Mouse (Mus musculus) urinary bladder, postnatal 14 days (tissue): ENCODE data around the gene G6pc.
"Not testable (repeated sequence)": the region's sequence is repeated elsewhere in the genome, so short reads cannot be mapped to it uniquely, and the experiment has no call there.

Experiments
- DNase-seq: peaks from one replicate; pipeline ENCODE4 v3.0.0; 2021; ENCODE audit warnings: low spot score

Gene G6pc

GRCm38 (mm10) chr11:101357505-101358182 lies 9.7 kb upstream of the G6pc start:
- DNase-seq: no peak

GRCm38 (mm10) chr11:101359776-101360175 lies 7.6 kb upstream of the G6pc start:
- DNase-seq: no peak

DNA sequence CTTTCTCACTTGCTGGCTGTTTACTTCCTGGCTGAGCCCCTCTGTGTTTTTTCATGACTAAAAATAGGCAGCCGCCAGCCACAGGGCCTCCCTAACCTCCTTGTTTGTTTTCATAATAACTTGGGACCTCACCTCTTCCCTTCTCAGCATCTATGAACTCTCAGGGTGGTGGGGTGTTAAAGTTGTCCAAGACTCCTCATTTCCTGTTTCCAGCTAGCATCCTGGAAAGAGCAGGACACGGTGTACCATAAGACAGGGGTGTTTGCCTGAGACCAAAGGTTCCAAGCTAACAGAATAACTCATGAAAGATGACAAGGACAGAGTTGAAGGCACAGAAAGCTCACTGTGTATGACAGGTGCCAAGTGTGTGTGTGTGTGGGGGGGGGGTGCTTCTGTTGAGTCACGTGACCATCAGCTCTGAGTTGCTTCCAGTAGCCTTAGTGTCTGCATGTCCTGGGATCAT lies 6.7 kb upstream of the G6pc start:
- no peak for DNase-seq

GRCm38 (mm10) chr11:101364531-101364931 lies 2.8 kb upstream of the G6pc start:
- DNase-seq: no peak

GRCm38 (mm10) chr11:101370141-101370540 lies 2.8 kb downstream of the G6pc start:
- DNase-seq: no peak

DNA sequence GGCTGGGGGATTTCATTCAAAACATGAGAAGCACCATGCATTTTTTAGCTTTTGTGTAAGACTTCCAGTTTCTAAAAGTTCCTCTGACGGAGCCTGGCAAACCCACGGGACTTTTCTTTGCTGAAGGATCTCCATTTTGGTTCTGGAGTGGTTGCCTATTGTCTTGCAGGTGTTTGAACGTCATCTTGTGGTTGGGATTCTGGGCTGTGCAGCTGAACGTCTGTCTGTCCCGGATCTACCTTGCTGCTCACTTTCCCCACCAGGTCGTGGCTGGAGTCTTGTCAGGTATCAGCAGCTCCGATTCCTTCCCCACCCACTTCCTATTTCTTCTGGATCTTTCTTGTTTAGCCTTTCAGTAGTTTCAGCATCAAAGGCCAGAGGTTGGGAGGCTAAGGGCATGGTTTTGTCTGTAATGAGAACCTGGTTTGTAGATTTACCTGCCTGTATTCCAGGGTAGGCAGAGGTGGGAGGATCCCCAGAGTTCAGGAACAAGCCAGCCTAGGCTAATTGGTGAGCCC lies 7.1 kb downstream of the G6pc start:
- no peak for DNase-seq

DNA sequence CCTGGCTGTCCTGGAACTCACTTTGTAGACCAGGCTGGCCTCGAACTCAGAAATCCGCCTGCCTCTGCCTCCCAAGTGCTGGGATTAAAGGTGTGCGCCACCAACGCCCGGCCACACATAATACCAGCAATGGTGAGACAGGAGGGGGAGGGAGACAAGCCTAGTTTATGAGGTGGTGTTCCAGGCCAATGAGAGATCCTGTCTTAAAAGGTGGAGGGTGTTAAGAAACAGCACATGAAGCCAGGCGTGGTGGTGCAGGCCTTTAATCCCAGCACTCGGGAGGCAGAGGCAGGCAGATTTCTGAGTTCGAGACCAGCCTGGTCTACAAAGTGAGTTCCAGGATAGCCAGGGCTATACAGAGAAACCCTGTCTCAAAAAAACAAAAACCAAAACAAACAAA lies 10.8 kb downstream of the G6pc start:
- DNase-seq: not testable (repeated sequence)

GRCm38 (mm10) chr11:101378926-101379325 lies 11.6 kb downstream of the G6pc start:
- DNase-seq: no peak

GRCm38 (mm10) chr11:101381817-101382216 lies 14.5 kb downstream of the G6pc start:
- DNase-seq: no peak

- peak; percentile 81 for DNase-seq
Measured at GRCm38 (mm10) chr11:101395110-101395509, 27.7 kb downstream of the G6pc start.

DNA sequence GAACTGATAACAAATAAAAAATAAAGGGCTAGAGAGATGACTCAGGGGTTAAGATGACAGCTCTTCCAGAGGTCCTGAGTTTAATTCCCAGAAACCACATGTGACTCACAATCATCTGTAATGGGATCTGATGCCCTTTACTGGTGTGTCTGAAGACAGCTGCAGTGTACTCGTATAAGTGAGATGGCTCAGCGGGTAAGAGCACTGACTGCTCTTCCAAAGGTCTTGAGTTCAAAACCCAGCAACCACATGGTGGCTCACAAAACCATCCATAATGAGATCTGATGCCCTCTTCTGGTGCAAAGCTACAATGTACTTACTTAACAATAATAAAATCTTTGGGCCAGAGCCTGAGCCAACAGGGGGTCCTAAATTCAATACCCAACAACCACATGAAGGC lies 47.9 kb downstream of the G6pc start:
- DNase-seq: no peak

DNA sequence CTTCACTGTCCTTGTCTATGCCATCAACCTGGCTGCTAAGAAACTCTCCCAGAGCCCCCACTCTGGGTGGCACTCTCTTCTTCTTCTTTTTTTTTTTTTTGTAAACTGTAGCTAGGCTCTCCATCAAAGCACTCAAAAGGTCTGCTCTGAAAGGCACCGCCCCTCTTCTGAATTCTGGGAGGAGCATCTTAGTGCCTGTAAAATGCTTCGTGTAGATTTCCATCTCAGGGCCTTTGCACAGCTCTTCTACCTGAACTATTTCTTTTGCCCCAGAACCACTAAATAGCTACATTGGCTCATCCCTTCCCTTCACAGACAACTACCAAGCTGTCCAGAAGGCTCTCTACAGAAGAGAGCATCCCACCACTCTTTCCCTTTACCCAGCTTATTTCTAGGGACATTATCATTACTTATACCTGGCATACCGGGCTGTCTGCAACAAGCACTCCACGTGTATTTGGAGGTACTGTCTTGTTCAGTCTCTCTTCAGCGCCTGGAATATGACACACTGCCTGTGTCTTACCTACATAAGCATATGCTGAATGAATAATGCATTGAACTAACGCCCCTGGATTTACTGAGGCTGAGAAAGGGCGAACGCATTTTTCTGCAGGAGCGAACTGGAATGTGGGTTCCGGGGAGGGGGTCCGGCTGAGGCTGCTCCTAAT lies 49.2 kb downstream of the G6pc start:
- no peak for DNase-seq

GRCm38 (mm10) chr11:101417101-101417855 lies 49.9 kb downstream of the G6pc start, which contains the start of gene Aarsd1:
TSS of gene Aarsd1 (minus strand) at chr11:101417615.
- peak; percentile 88 for DNase-seq

DNA sequence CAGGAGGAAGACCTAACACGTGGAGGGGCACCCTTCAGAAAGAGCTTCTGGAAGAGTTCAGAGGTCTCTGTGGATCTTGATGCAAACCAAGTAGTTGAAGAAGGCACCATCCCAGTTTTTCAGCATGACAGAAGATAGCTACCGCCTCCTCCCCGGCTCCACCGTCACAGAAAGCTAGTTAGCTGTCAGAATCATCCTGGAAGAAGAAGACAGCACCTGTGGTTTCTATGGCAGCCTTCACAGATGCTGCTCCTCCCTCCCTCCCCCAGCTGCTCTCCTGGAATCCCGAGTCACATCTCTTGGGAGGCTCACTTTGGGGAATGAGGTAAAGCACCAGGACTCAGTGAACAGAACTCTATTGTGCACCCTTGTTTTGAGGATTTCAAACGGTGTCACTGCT lies 51.6 kb downstream of the G6pc start:
- DNase-seq: no peak

GRCm38 (mm10) chr11:101419610-101420009 lies 52.2 kb downstream of the G6pc start:
- DNase-seq: no peak

- DNase-seq: no peak
Measured at GRCm38 (mm10) chr11:101420148-101420547, 52.8 kb downstream of the G6pc start.

GRCm38 (mm10) chr11:101424105-101424851 lies 56.9 kb downstream of the G6pc start, which contains the start of gene Gm27029:
TSS of gene Gm27029 (minus strand) at chr11:101424796.
- peak; percentile 41 for DNase-seq

- DNase-seq: peak; percentile 100
Measured at GRCm38 (mm10) chr11:101424925-101425813, 57.8 kb downstream of the G6pc start, which contains the start of the genes Rundc1 and Ptges3l. TSS of gene Rundc1 (plus strand) at chr11:101425085. TSS of gene Ptges3l (minus strand) at chr11:101425333.

DNA sequence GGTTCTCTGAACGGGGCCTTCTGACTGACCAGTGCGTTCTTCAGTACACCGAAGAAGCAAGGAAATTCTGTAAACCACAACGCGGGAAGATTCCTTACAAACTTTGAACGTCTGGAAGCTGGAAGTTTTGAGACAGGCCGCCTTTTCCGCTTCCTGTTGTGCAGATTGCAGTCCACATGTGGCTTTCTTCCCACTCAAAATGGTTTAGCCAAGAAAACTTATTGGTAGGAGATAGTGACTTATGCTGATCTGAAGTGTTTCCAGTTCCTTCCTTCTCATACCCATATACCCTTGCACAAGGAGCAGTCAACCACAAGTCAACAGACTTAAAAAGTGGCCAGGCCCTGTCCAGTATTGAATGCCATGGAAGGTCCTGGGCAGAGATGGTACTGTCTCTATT lies 58.8 kb downstream of the G6pc start:
- DNase-seq: no peak
